Mouse (Mus musculus): ENCODE results near the gene Epha8. TPM values are rescaled to one million over a fixed set of nuclear protein-coding genes. Genes with fewer than 3 reads are reported as not detected.
A peak's percentile ranks its signal among the peaks of the same experiment; 100 is the strongest.

Epha8 gene
- polyA plus RNA-seq, 1 experiment from 2014 or later = 1.9 TPM

DNA sequence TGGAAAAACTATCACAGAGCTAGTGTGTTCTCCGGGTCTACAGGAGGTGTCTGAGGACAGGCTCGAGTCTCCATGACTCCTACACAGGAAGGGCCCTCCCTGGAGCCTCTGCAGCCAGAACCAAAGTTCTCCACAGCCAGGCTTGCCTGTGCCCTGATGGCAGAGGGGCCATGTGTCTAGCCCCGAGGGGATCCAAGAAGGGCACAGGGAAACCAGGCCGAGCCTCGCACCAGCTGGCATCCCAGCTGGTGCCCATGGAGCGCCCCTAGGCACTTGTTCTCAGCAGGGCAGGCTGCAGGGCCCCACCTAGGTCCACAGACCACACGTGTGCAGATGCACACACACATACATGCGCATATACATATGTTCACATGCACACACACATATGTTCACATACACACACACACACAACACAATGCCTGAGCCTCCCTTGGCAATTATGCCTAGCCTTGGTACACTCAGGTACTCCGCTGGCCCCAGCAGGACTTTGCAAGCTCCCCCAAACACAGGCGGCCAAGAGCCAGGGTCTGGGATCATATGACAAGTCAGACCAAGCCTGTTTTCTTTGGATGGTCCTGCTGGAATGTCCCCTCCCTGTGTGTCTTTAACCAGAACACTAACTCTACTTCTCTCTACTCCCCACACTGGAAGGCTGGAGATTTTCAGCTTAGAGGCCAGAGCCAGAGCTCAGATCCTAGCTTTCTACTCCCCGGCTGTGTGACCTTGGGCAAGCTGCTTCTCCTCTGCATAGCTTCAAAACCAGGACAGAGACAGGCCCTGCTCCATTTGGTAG is 11.9 kb downstream of the Epha8 start:
- Histone ChIP-seq H3K4me1 (ENCODE audit: control insufficient read depth, insufficient read depth, low read length) (0 out of 2 replicates have a peak, but pooled peaks cover 3% of the 10 kb centered on the region), H3K9ac (ENCODE audit: low read length) (no peak overlapping the region), H3K36me3 (ENCODE audit: control insufficient read depth, insufficient read depth, low read length) (no peaks in the 10 kb centered on the region), H3K9me3 (replicated peaks; ENCODE audit: control insufficient read depth, low read length) (no peaks in the 10 kb centered on the region), H3K4me3 (ENCODE audit: low read depth, low read length) (no peak overlapping the region), H3K4me2 (ENCODE audit: low read length) (no peak overlapping the region), H3K27ac (ENCODE audit: low read depth, low read length) (no peak overlapping the region), H3K27me3 (replicated peaks; ENCODE audit: control insufficient read depth, insufficient read depth, low read length) (no peaks in the 10 kb centered on the region)
- no peak for DNase-seq (ENCODE audit: low spot score)
- WGBS = 75% methylated on average over 11 of the region's 11 CpGs
- no peak for ATAC-seq

DNA sequence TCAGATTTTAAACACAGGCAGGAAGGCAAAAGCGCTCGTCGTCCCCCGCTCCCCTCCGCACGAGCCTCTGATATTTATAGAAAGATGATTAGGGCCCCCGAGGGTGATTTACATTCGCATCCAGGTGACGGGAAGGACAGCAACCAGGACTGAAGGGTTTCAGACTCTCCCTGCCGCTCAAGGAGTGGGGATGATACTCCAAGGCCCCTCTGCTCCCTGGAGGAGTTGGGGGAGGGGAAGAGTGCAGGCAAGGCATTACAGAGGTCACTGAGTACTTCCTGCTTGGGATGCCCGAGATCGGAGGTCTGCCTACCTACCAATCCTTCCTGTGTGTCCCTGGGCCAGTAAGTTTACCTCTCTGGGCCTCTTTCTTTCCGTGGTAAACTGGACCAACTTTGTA is 13.4 kb downstream of the Epha8 start:
- ATAC-seq = no peak
- H3K9me3 ChIP-seq (replicated peaks; ENCODE audit: control insufficient read depth, low read length) = no peaks in the 10 kb centered on the region
- 35% methylated on average over 13 of the region's 13 CpGs for WGBS
- H3K4me2 ChIP-seq (ENCODE audit: low read length) = no peak overlapping the region
- no peak overlapping the region for H3K4me3 ChIP-seq (ENCODE audit: low read depth, low read length)
- no peak for DNase-seq (ENCODE audit: low spot score)
- 0 out of 2 replicates have a peak, but pooled peaks cover 3% of the 10 kb centered on the region for H3K4me1 ChIP-seq (ENCODE audit: control insufficient read depth, insufficient read depth, low read length)
- no peak overlapping the region for H3K27ac ChIP-seq (ENCODE audit: low read depth, low read length)
- H3K27me3 ChIP-seq (replicated peaks; ENCODE audit: control insufficient read depth, insufficient read depth, low read length) = no peaks in the 10 kb centered on the region
- H3K36me3 ChIP-seq (ENCODE audit: control insufficient read depth, insufficient read depth, low read length) = no peaks in the 10 kb centered on the region
- H3K9ac ChIP-seq (ENCODE audit: low read length) = no peak overlapping the region

DNA sequence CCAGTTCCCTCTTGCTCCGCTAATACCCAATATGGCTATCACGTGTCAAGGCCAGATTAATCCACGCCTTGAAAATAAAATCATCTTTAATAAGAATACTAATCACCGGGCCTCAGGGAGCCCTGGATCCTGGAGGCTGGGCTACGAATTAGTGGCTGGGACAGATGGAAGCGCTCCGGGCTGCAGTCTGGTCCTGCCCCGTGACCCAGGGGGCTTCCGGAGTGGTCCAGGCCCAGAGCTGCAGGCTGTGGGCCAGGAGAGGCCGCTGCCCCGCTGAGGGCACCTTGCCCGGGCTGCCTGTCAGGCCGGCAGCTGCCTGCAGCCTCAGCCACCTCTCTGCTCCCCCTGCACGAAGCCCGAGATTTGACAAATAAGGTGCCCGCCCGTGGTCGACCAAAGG is 13.9 kb downstream of the Epha8 start:
- no peak for ATAC-seq
- Histone ChIP-seq H3K9me3 (replicated peaks; ENCODE audit: control insufficient read depth, low read length) (no peaks in the 10 kb centered on the region), H3K27ac (ENCODE audit: low read depth, low read length) (no peak overlapping the region), H3K4me3 (ENCODE audit: low read depth, low read length) (no peak overlapping the region), H3K36me3 (ENCODE audit: control insufficient read depth, insufficient read depth, low read length) (no peaks in the 10 kb centered on the region), H3K27me3 (replicated peaks; ENCODE audit: control insufficient read depth, insufficient read depth, low read length) (no peaks in the 10 kb centered on the region), H3K9ac (ENCODE audit: low read length) (no peak overlapping the region), H3K4me2 (ENCODE audit: low read length) (no peak overlapping the region), H3K4me1 (ENCODE audit: control insufficient read depth, insufficient read depth, low read length) (0 out of 2 replicates have a peak, but pooled peaks cover 3% of the 10 kb centered on the region)
- DNase-seq (ENCODE audit: low spot score) = no peak
- 34% methylated on average over 18 of the region's 18 CpGs for WGBS

DNA sequence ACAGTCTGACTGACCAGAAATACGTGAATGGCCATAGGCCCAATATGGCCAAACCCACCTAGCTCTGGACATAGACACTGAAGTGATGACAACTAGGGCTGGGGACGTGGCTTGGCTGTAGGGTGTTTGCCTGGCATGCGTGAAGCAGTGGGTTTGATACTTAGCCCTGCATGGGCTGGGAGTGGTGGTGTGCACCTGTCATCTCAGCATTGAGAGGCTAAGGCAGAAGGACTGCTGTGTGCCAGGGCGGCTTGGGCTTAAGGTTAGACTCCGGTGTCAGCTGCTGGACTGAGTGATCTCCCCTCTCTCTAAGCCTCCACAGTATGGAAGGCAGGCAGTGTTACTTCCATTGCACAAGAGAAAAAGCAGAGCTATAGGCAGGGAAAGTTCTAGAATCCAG is 18.7 kb downstream of the Epha8 start:
- Histone ChIP-seq H3K9ac (ENCODE audit: low read length) (no peak overlapping the region), H3K4me1 (ENCODE audit: control insufficient read depth, insufficient read depth, low read length) (peaks cover 8% of the 10 kb centered on the region; the same call in 1 of the 2 replicates), H3K27ac (ENCODE audit: low read depth, low read length) (no peak overlapping the region), H3K27me3 (replicated peaks; ENCODE audit: control insufficient read depth, insufficient read depth, low read length) (no peaks in the 10 kb centered on the region), H3K4me2 (ENCODE audit: low read length) (no peak overlapping the region), H3K4me3 (ENCODE audit: low read depth, low read length) (no peak overlapping the region), H3K36me3 (ENCODE audit: control insufficient read depth, insufficient read depth, low read length) (no peaks in the 10 kb centered on the region), H3K9me3 (replicated peaks; ENCODE audit: control insufficient read depth, low read length) (no peaks in the 10 kb centered on the region)
- 91% methylated on average over 5 of the region's 5 CpGs for WGBS
- DNase-seq (ENCODE audit: low spot score) (no peak), ATAC-seq (no peak)

DNA sequence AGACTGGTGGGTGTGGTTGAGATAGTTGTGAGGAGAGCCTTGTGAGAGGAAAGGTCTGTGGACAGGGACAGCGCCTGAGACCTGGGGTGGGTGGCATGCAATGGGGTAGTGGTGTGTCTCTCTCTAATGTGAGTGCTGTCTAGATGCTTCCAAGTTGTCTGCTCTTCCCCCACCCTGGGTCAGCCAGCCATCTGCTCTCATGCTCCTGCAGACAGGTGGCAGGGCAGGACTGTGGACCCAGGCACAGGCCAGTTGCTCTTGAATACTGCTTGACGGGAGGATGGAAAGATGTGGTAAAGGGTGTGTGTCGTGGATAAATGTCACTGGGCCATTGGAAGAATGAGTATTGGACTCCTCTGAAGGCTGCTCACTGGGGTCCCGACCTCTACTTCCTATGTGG is 19.3 kb downstream of the Epha8 start:
- Histone ChIP-seq H3K4me1 (ENCODE audit: control insufficient read depth, insufficient read depth, low read length) (peaks cover 4% of the 10 kb centered on the region; the same call in 1 of the 2 replicates), H3K9me3 (replicated peaks; ENCODE audit: control insufficient read depth, low read length) (no peaks in the 10 kb centered on the region), H3K9ac (ENCODE audit: low read length) (no peak overlapping the region), H3K4me3 (ENCODE audit: low read depth, low read length) (no peak overlapping the region), H3K36me3 (ENCODE audit: control insufficient read depth, insufficient read depth, low read length) (no peaks in the 10 kb centered on the region), H3K27me3 (replicated peaks; ENCODE audit: control insufficient read depth, insufficient read depth, low read length) (no peaks in the 10 kb centered on the region), H3K27ac (ENCODE audit: low read depth, low read length) (no peak overlapping the region), H3K4me2 (ENCODE audit: low read length) (no peak overlapping the region)
- 83% methylated on average over 4 of the region's 4 CpGs for WGBS
- ATAC-seq (no peak), DNase-seq (ENCODE audit: low spot score) (no peak)

DNA sequence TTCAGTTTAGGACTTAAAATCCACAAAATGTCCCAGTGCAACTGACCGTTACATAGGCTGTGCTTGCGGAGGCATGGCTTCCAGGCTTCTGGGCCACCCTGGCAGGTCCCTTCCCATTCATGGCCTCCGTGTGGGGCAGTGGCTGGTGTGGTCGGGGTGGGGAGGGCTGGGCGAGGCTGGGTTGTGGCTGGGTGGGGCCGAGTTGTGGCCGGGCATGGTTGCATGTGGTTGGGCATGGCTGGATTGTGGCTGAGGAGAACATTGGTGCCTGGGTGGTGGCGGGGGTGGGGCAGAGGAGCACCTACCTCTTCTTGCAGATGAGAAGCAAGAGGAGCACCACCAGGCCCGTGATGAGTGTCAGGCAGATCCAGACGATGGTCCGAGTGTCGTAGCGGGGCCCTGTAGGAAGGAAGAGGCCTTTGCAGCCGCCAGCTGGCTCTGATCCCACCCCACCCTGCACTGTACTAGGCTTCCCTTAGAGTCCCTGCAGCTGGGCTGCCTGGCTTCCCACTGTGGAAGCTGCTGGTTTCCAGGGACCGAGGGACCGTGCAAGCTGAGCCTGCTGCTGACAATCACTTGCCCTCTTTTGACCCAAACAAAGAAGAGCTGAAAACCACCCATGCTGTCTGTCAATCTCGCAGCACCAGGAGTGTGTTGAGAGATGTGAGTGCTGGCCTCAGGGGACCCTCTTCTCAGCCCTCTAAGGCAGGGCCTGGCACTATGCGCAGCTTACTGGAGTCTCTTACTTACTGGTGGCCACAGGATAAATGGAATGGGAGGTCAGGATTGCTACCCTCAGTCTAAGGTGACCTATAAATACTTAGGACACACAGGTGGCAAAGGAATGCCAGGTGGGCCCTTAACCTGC is 21.6 kb downstream of the Epha8 start:
- no peak overlapping the region for H3K4me2 ChIP-seq (ENCODE audit: low read length)
- H3K9ac ChIP-seq (ENCODE audit: low read length) = no peak overlapping the region
- DNase-seq (ENCODE audit: low spot score) (no peak), ATAC-seq (0 out of 2 replicates have a peak, but pooled peaks have one; percentile 46)
- H3K27ac ChIP-seq (ENCODE audit: low read depth, low read length) = no peak overlapping the region
- WGBS = 51% methylated on average over 16 of the region's 18 CpGs
- H3K4me1 ChIP-seq (ENCODE audit: control insufficient read depth, insufficient read depth, low read length) = peaks cover 4% of the 10 kb centered on the region; the same call in 1 of the 2 replicates
- no peaks in the 10 kb centered on the region for H3K27me3 ChIP-seq (replicated peaks; ENCODE audit: control insufficient read depth, insufficient read depth, low read length)
- no peaks in the 10 kb centered on the region for H3K9me3 ChIP-seq (replicated peaks; ENCODE audit: control insufficient read depth, low read length)
- no peak overlapping the region for H3K4me3 ChIP-seq (ENCODE audit: low read depth, low read length)
- no peaks in the 10 kb centered on the region for H3K36me3 ChIP-seq (ENCODE audit: control insufficient read depth, insufficient read depth, low read length)

DNA sequence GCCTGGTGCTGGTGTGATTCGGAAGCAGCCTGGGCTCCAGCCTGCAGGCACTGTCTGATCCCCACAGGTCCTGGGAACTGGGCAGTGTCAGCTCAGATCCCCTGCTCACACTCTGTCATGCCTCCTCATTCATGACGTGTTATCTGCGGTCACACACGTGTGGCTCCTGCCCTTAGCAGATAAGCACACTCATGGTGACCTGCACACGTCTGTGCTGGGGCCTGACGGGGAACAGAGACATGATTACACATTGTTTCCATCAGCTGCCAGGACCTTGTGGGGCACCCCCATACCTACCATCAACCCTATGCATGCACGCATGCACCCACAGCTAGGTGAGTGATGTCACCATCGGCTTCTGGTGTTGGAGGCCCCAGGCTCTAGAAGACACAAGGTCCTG is 26.1 kb downstream of the Epha8 start:
- peaks cover 10% of the 10 kb centered on the region; the same call in 1 of the 2 replicates for H3K27me3 ChIP-seq (replicated peaks; ENCODE audit: control insufficient read depth, insufficient read depth, low read length)

DNA sequence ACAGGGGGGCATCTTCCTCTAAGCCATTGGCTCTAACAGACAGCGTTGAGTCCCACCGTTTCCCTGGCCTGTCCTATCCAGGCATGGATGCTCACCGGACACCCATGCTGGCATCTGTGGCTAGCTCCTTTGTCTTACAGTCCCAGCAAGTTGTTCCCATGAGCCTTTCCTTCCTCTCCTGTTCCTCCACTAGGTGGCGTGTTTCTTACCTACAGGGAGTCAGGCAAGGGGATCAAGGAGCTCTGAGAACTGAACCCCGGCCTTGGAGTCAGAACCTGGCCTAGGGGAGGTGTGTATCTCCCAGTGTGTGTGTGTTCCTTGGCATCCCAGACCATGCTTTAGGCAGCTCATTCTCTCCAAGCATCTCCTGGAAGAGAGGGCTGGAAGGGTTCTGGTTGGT is 27.7 kb downstream of the Epha8 start:
- H3K4me3 ChIP-seq (ENCODE audit: low read depth, low read length) = no peak overlapping the region
- ATAC-seq (no peak), DNase-seq (ENCODE audit: low spot score) (peak; percentile 71)
- 7% methylated on average over 5 of the region's 5 CpGs for WGBS
- no peak overlapping the region for H3K9ac ChIP-seq (ENCODE audit: low read length)
- no peaks in the 10 kb centered on the region for H3K9me3 ChIP-seq (replicated peaks; ENCODE audit: control insufficient read depth, low read length)
- peaks cover 10% of the 10 kb centered on the region; the same call in 1 of the 2 replicates for H3K27me3 ChIP-seq (replicated peaks; ENCODE audit: control insufficient read depth, insufficient read depth, low read length)
- H3K4me2 ChIP-seq (ENCODE audit: low read length) = no peak overlapping the region
- H3K36me3 ChIP-seq (ENCODE audit: control insufficient read depth, insufficient read depth, low read length) = no peaks in the 10 kb centered on the region
- H3K27ac ChIP-seq (ENCODE audit: low read depth, low read length) = no peak overlapping the region
- 0 out of 2 replicates have a peak, but pooled peaks cover 2% of the 10 kb centered on the region for H3K4me1 ChIP-seq (ENCODE audit: control insufficient read depth, insufficient read depth, low read length)

More for the DNA sequence above, 26.1 kb downstream of the Epha8 start:
- no peaks in the 10 kb centered on the region for H3K9me3 ChIP-seq (replicated peaks; ENCODE audit: control insufficient read depth, low read length)
- DNase-seq (ENCODE audit: low spot score) (no peak), ATAC-seq (no peak)
- H3K4me1 ChIP-seq (ENCODE audit: control insufficient read depth, insufficient read depth, low read length) = peaks cover 7% of the 10 kb centered on the region; the same call in 1 of the 2 replicates
- no peak overlapping the region for H3K9ac ChIP-seq (ENCODE audit: low read length)
- no peaks in the 10 kb centered on the region for H3K36me3 ChIP-seq (ENCODE audit: control insufficient read depth, insufficient read depth, low read length)
- no peak overlapping the region for H3K4me2 ChIP-seq (ENCODE audit: low read length)
- no peak overlapping the region for H3K27ac ChIP-seq (ENCODE audit: low read depth, low read length)
- WGBS = 91% methylated on average over 8 of the region's 8 CpGs
- H3K4me3 ChIP-seq (ENCODE audit: low read depth, low read length) = no peak overlapping the region

Data from forebrain, embryonic 14.5 days (tissue).